Mouse (Mus musculus) MEL (cell line): Measurements from ENCODE around the gene Iqsec1. TPM values are rescaled to one million over a fixed set of nuclear protein-coding genes. Genes with fewer than 3 reads are reported as not detected.

Source experiments
- DNase-seq: peaks from one replicate; pipeline ENCODE4 v3.0.0; 2011; ENCODE audit warnings: low read depth, low spot score
- H3K27ac ChIP-seq: 2 replicates; pipeline ENCODE4 v1.5.1; 2012; ENCODE audit warnings: low read depth, mild to moderate bottlenecking, control low read depth, low read length, moderate library complexity; ENCODE audit not compliant: control insufficient read depth
- H3K27me3 ChIP-seq, 2 experiments: fragments of 150-350 bp in 1 of 2; sonication (generic) in 1 of 2; 2 replicates each; pipeline ENCODE4 v1.6.1; 2012; ENCODE audit warnings: low read length in 2 of 2, mild to moderate bottlenecking in 2 of 2, improper control_type of control experiment in 1 of 2, moderate library complexity in 1 of 2; ENCODE audit not compliant: insufficient read depth in 2 of 2, control insufficient read depth in 1 of 2
- H3K36me3 ChIP-seq, 2 experiments: 2 replicates each; pipeline ENCODE4 v1.6.1; 2012 to 2014; ENCODE audit warnings: low read length in 2 of 2, improper control_type of control experiment in 1 of 2, inconsistent platforms in 1 of 2, mild to moderate bottlenecking in 1 of 2; ENCODE audit not compliant: insufficient read depth in 2 of 2, control insufficient read depth in 1 of 2
- H3K4me1 ChIP-seq, 2 experiments: fragments of 150-350 bp in 1 of 2; sonication (generic) in 1 of 2; 2 replicates each; pipeline ENCODE4 v1.6.1; 2012; ENCODE audit warnings: low read length in 2 of 2, improper control_type of control experiment in 1 of 2, mild to moderate bottlenecking in 1 of 2; ENCODE audit not compliant: insufficient read depth in 2 of 2, control insufficient read depth in 1 of 2
- H3K4me3 ChIP-seq, 2 experiments: fragments of 150-350 bp in 1 of 2; sonication (generic) in 1 of 2; 2 replicates each; pipeline ENCODE4 v1.5.1; 2012; ENCODE audit warnings: low read depth in 2 of 2, low read length in 2 of 2, mild to moderate bottlenecking in 2 of 2, moderate library complexity in 2 of 2, control low read depth in 1 of 2, improper control_type of control experiment in 1 of 2; ENCODE audit not compliant: control insufficient read depth in 1 of 2, insufficient read depth in 1 of 2
- H3K79me2 ChIP-seq: 2 replicates; pipeline ENCODE4 v1.6.1; 2012; ENCODE audit warnings: mild to moderate bottlenecking, low read length, moderate library complexity; ENCODE audit not compliant: control insufficient read depth, poor library complexity, insufficient read depth
- H3K9ac ChIP-seq: 2 replicates; pipeline ENCODE4 v1.6.1; 2012; ENCODE audit warnings: low read depth, mild to moderate bottlenecking, control low read depth, low read length, moderate library complexity; ENCODE audit not compliant: control insufficient read depth, poor library complexity, severe bottlenecking
- H3K9me3 ChIP-seq: fragments of 150-350 bp; sonication (generic); replicated peaks from 2 replicates; pipeline ENCODE4 v1.6.1; 2012; ENCODE audit warnings: mild to moderate bottlenecking, low read length, improper control_type of control experiment, moderate library complexity; ENCODE audit not compliant: insufficient read depth
- E2F4 ChIP-seq: IDR thresholded peaks from 2 replicates; pipeline ENCODE4 v1.6.1; 2011; ENCODE audit warnings: low read depth, low read length, improper control_type of control experiment, borderline replicate concordance
- MAFK ChIP-seq: IDR thresholded peaks from 2 replicates; pipeline ENCODE4 v1.6.1; 2011; ENCODE audit warnings: low read depth, mild to moderate bottlenecking, low read length, improper control_type of control experiment, borderline replicate concordance
- MXI1 ChIP-seq: IDR thresholded peaks from 2 replicates; pipeline ENCODE4 v1.6.1; 2011; ENCODE audit warnings: mild to moderate bottlenecking, low read depth, low read length, improper control_type of control experiment
- MYC ChIP-seq: IDR thresholded peaks from 2 replicates; pipeline ENCODE4 v1.6.1; 2011; ENCODE audit warnings: low read depth, mild to moderate bottlenecking, low read length, improper control_type of control experiment, moderate library complexity
- NRF1 ChIP-seq: IDR thresholded peaks from 2 replicates; pipeline ENCODE4 v1.6.1; 2014; ENCODE audit warnings: low read depth, mild to moderate bottlenecking, inconsistent platforms, low read length, improper control_type of control experiment, moderate library complexity; ENCODE audit not compliant: poor library complexity, insufficient read depth, severe bottlenecking
- POLR2AphosphoS2 ChIP-seq: IDR thresholded peaks from 2 replicates; pipeline ENCODE4 v1.6.1; 2011; ENCODE audit warnings: low read length, improper control_type of control experiment
- POLR2AphosphoS5 ChIP-seq: IDR thresholded peaks from 2 replicates; pipeline ENCODE4 v1.6.1; 2012; ENCODE audit warnings: low read depth, borderline replicate concordance, mild to moderate bottlenecking, inconsistent platforms, low read length, moderate library complexity, mixed read lengths
- RAD21 ChIP-seq: IDR thresholded peaks from 2 replicates; pipeline ENCODE4 v1.6.1; 2011; ENCODE audit warnings: mild to moderate bottlenecking, low read depth, low read length, improper control_type of control experiment
- SIN3A ChIP-seq: IDR thresholded peaks from 2 replicates; pipeline ENCODE4 v1.6.1; 2012; ENCODE audit warnings: low read length, improper control_type of control experiment, inconsistent platforms
- SMC3 ChIP-seq: IDR thresholded peaks from 2 replicates; pipeline ENCODE4 v1.6.1; 2011; ENCODE audit warnings: low read depth, low read length, improper control_type of control experiment
- TCF12 ChIP-seq: IDR thresholded peaks from 2 replicates; pipeline ENCODE4 v1.6.1; 2014; ENCODE audit warnings: low read depth, mild to moderate bottlenecking, inconsistent platforms, low read length, improper control_type of control experiment, moderate library complexity
- USF1 ChIP-seq: IDR thresholded peaks from 2 replicates; pipeline ENCODE4 v1.6.1; 2014; ENCODE audit warnings: low read depth, mild to moderate bottlenecking, inconsistent platforms, low read length, improper control_type of control experiment, moderate library complexity
- USF2 ChIP-seq, 2 experiments: IDR thresholded peaks; 2 replicates each; pipeline ENCODE4 v1.6.1; 2011 to 2012; ENCODE audit warnings: improper control_type of control experiment in 2 of 2, low read length in 2 of 2, borderline replicate concordance in 1 of 2, inconsistent platforms in 1 of 2, low read depth in 1 of 2, mild to moderate bottlenecking in 1 of 2; ENCODE audit not compliant: insufficient read depth in 1 of 2
- ZC3H11A ChIP-seq: IDR thresholded peaks from 2 replicates; pipeline ENCODE4 v1.6.1; 2012; ENCODE audit warnings: low read depth, mild to moderate bottlenecking, inconsistent platforms, low read length, improper control_type of control experiment
- ZKSCAN1 ChIP-seq: IDR thresholded peaks from 2 replicates; pipeline ENCODE4 v1.6.1; 2012; ENCODE audit warnings: low read depth, mild to moderate bottlenecking, inconsistent platforms, low read length, improper control_type of control experiment, moderate library complexity
- ZNF384 ChIP-seq: IDR thresholded peaks from 2 replicates; pipeline ENCODE4 v1.6.1; 2012; ENCODE audit warnings: low read depth, mild to moderate bottlenecking, inconsistent platforms, low read length, improper control_type of control experiment
- polyA plus RNA-seq, 2 experiments: library from polyadenylated mRNA; stranded (reverse) in 1 of 2; unstranded in 1 of 2; fragments of >175 nt in 1 of 2; fragments of >200 nt in 1 of 2; gene quantifications; 2 replicates each; pipeline versions ENCODE4 v1.2.1 to v1.2.4; 2012; ENCODE audit warnings: low replicate concordance in 2 of 2, low read depth in 1 of 2; ENCODE audit not compliant: insufficient read length in 2 of 2, insufficient read depth in 1 of 2, missing spikeins in 1 of 2
- total RNA-seq: library from RNA; depleted of rRNA; stranded (reverse); fragments of 300-350 nt; gene quantifications from 2 replicates; pipeline ENCODE4 v1.2.3, GENCODE M21; 2012

Gene Iqsec1
- total and polyA plus RNA-seq, 3 experiments: 14.8 to 73.4 (median 30.8) TPM

DNA sequence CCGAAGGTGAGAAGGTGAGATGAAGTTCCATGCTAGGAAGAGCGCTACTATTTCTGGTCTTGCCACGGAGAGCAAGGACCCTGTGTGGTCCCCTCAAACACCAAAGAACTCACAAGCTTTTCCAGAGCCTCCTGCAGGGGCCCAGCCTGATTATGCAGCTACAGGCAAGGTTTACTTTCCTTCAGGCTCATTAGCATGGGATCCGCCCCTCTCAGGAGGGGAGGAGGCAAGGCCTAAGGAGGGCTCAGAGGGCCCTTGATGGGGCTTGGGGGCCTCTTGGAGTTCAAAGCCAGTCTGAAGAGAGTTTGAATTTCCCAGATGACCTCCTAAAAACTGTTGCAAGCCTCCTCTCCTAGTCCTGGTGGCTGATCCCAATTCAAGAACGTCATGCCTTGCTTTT is 179.9 kb downstream of the Iqsec1 start:
- H3K27me3 ChIP-seq: no peaks in the 10 kb centered on the region
- no peaks in the 10 kb centered on the region for H3K36me3 ChIP-seq
- no peaks in the 10 kb centered on the region for H3K79me2 ChIP-seq
- no peak overlapping the region for H3K9ac ChIP-seq
- TF ChIP-seq MYC (no peak), RAD21 (no peak), SMC3 (no peak), E2F4 (no peak), POLR2AphosphoS2 (no peak), MAFK (no peak), ZNF384 (no peak), ZKSCAN1 (no peak), POLR2AphosphoS5 (no peak), TCF12 (no peak)
- no peaks in the 10 kb centered on the region for H3K9me3 ChIP-seq
- no peak overlapping the region for H3K27ac ChIP-seq
- H3K4me1 ChIP-seq: no peaks in the 10 kb centered on the region
- no peak for DNase-seq
- no peak overlapping the region for H3K4me3 ChIP-seq

- H3K9me3 ChIP-seq: no peaks in the 10 kb centered on the region
- H3K9ac ChIP-seq: no peak overlapping the region
- H3K4me1 ChIP-seq: no peaks in the 10 kb centered on the region
- DNase-seq: no peak
- no peak overlapping the region for H3K27ac ChIP-seq
- no peak overlapping the region for H3K4me3 ChIP-seq
- H3K36me3 ChIP-seq: no peaks in the 10 kb centered on the region
- no peaks in the 10 kb centered on the region for H3K79me2 ChIP-seq
- no peak for TF ChIP-seq MXI1
- TF ChIP-seq USF2 (IDR thresholded peaks at IDR 0.05; ENCODE audit: borderline replicate concordance in 1 of 2, insufficient read depth in 1 of 2, low read depth in 1 of 2, low read length in 2 of 2): no peak
- no peak for TF ChIP-seq ZC3H11A
- no peak for TF ChIP-seq ZKSCAN1
- no peak for TF ChIP-seq NRF1
- no peak for TF ChIP-seq ZNF384
- TF ChIP-seq USF1: no peak
- TF ChIP-seq SIN3A: no peak
- no peaks in the 10 kb centered on the region for H3K27me3 ChIP-seq
Measured at GRCm38 (mm10) chr6:90808134-90808533, 180.4 kb downstream of the Iqsec1 start.
